Mouse (Mus musculus): ENCODE results near the gene Rasd1. TPM values are rescaled to one million over a fixed set of nuclear protein-coding genes. Genes with fewer than 3 reads are reported as not detected.
"Not testable (repeated sequence)": the region's sequence is repeated elsewhere in the genome, so short reads cannot be mapped to it uniquely, and the experiment has no call there.

Gene Rasd1
- polyA plus RNA-seq, 1 experiment from 2014 or later: 12.2 TPM

GRCm38 (mm10) chr11:59952892-59953291 is 11.9 kb downstream of the Rasd1 start:
- Histone ChIP-seq H3K4me3 (no peak overlapping the region), H3K4me1 (peaks cover 25% of the 10 kb centered on the region; the same call in 1 of the 2 replicates), H3K27ac (no peak overlapping the region), H3K36me3 (peaks cover 21% of the 10 kb centered on the region; the same call in 1 of the 2 replicates), H3K9me3 (no peaks in the 10 kb centered on the region), H3K27me3 (ENCODE audit: insufficient read depth, poor library complexity, severe bottlenecking) (no peaks in the 10 kb centered on the region)
- WGBS: 87% methylated on average over 14 of the region's 14 CpGs
- no peak for DNase-seq (ENCODE audit: low spot score)

GRCm38 (mm10) chr11:59948401-59948767 is 16.4 kb downstream of the Rasd1 start:
- DNase-seq (ENCODE audit: low spot score): no peak
- H3K4me1 ChIP-seq: peaks cover 23% of the 10 kb centered on the region; the same call in 1 of the 2 replicates
- 2% methylated on average over 16 of the region's 16 CpGs for WGBS
- peak overlapping the region; percentile 95 for H3K4me3 ChIP-seq
- peaks cover 8% of the 10 kb centered on the region; the same call in 1 of the 2 replicates for H3K36me3 ChIP-seq
- H3K27ac ChIP-seq: peak overlapping the region; percentile 98
- H3K27me3 ChIP-seq (ENCODE audit: insufficient read depth, poor library complexity, severe bottlenecking): no peaks in the 10 kb centered on the region
- no peaks in the 10 kb centered on the region for H3K9me3 ChIP-seq

- 2% methylated on average over 43 of the region's 43 CpGs for WGBS
- H3K4me1 ChIP-seq: peaks cover 23% of the 10 kb centered on the region; the same call in 1 of the 2 replicates
- no peaks in the 10 kb centered on the region; the same call in 1 of the 2 replicates for H3K27me3 ChIP-seq (ENCODE audit: insufficient read depth, poor library complexity, severe bottlenecking)
- H3K9me3 ChIP-seq: no peaks in the 10 kb centered on the region
- H3K36me3 ChIP-seq: peaks cover 8% of the 10 kb centered on the region; the same call in 1 of the 2 replicates
- DNase-seq (ENCODE audit: low spot score): peak; percentile 97
- H3K27ac ChIP-seq: peak within 1 kb of the TSS; percentile 98
- H3K4me3 ChIP-seq: peak within 1 kb of the TSS; percentile 95
These were observed 16.9 kb downstream of the Rasd1 start, which contains the start of gene Med9 for GRCm38 (mm10) chr11:59947752-59948400. Gene Med9 (plus strand): TSS chr11:59948206.

GRCm38 (mm10) chr11:59944855-59945254 is 19.9 kb downstream of the Rasd1 start:
- not testable (repeated sequence) for H3K27me3 ChIP-seq (ENCODE audit: insufficient read depth, poor library complexity, severe bottlenecking); H3K27ac ChIP-seq; H3K36me3 ChIP-seq; H3K9me3 ChIP-seq; H3K4me3 ChIP-seq; DNase-seq (ENCODE audit: low spot score)
- peaks cover 32% of the 10 kb centered on the region; the same call in 1 of the 2 replicates for H3K4me1 ChIP-seq
- WGBS: 86% methylated on average over 10 of the region's 10 CpGs

GRCm38 (mm10) chr11:59941391-59941790 is 23.4 kb downstream of the Rasd1 start:
- Histone ChIP-seq H3K36me3 (no peaks in the 10 kb centered on the region), H3K4me1 (peaks cover 22% of the 10 kb centered on the region; the same call in 1 of the 2 replicates), H3K9me3 (no peaks in the 10 kb centered on the region), H3K27me3 (ENCODE audit: insufficient read depth, poor library complexity, severe bottlenecking) (no peaks in the 10 kb centered on the region; the same call in 1 of the 2 replicates), H3K4me3 (no peak overlapping the region), H3K27ac (no peak overlapping the region)
- no peak for DNase-seq (ENCODE audit: low spot score)
- WGBS: 24% methylated on average over 3 of the region's 3 CpGs

GRCm38 (mm10) chr11:59940645-59941044 is 24.1 kb downstream of the Rasd1 start:
- no peak for DNase-seq (ENCODE audit: low spot score)
- no peak overlapping the region for H3K4me3 ChIP-seq
- H3K4me1 ChIP-seq: peaks cover 22% of the 10 kb centered on the region; the same call in 1 of the 2 replicates
- WGBS: 24% methylated on average over 3 of the region's 3 CpGs
- no peaks in the 10 kb centered on the region for H3K9me3 ChIP-seq
- H3K27ac ChIP-seq: no peak overlapping the region
- no peaks in the 10 kb centered on the region for H3K36me3 ChIP-seq
- no peaks in the 10 kb centered on the region; the same call in 1 of the 2 replicates for H3K27me3 ChIP-seq (ENCODE audit: insufficient read depth, poor library complexity, severe bottlenecking)

- Histone ChIP-seq H3K4me3 (no peak overlapping the region), H3K4me1 (peaks cover 22% of the 10 kb centered on the region; the same call in 1 of the 2 replicates), H3K36me3 (no peaks in the 10 kb centered on the region), H3K9me3 (no peaks in the 10 kb centered on the region), H3K27ac (no peak overlapping the region), H3K27me3 (ENCODE audit: insufficient read depth, poor library complexity, severe bottlenecking) (peaks cover 6% of the 10 kb centered on the region)
- no peak for DNase-seq (ENCODE audit: low spot score)
- 81% methylated on average over 1 of the region's 1 CpGs for WGBS
These were observed 24.9 kb downstream of the Rasd1 start for GRCm38 (mm10) chr11:59939821-59940220.

- WGBS: 32% methylated on average over 2 of the region's 2 CpGs
- Histone ChIP-seq H3K4me3 (no peak overlapping the region), H3K27me3 (ENCODE audit: insufficient read depth, poor library complexity, severe bottlenecking) (peaks cover 6% of the 10 kb centered on the region), H3K36me3 (no peaks in the 10 kb centered on the region), H3K9me3 (no peaks in the 10 kb centered on the region), H3K27ac (peak overlapping the region; percentile 31; the same call in 1 of the 2 replicates), H3K4me1 (peaks cover 30% of the 10 kb centered on the region)
- no peak for DNase-seq (ENCODE audit: low spot score)
These were observed 27.1 kb downstream of the Rasd1 start for GRCm38 (mm10) chr11:59937615-59938014.

- Histone ChIP-seq H3K27ac (no peak overlapping the region), H3K4me1 (peaks cover 34% of the 10 kb centered on the region), H3K27me3 (ENCODE audit: insufficient read depth, poor library complexity, severe bottlenecking) (peaks cover 6% of the 10 kb centered on the region; the same call in 1 of the 2 replicates), H3K36me3 (no peaks in the 10 kb centered on the region), H3K9me3 (no peaks in the 10 kb centered on the region), H3K4me3 (no peak overlapping the region)
- DNase-seq (ENCODE audit: low spot score): no peak
- 82% methylated on average over 3 of the region's 3 CpGs for WGBS
These were observed 27.7 kb downstream of the Rasd1 start for GRCm38 (mm10) chr11:59937023-59937422.

- H3K27ac ChIP-seq: peak overlapping the region; percentile 50; the same call in 1 of the 2 replicates
- H3K4me3 ChIP-seq: no peak overlapping the region
- peaks cover 23% of the 10 kb centered on the region for H3K4me1 ChIP-seq
- 41% methylated on average over 12 of the region's 12 CpGs for WGBS
- H3K27me3 ChIP-seq (ENCODE audit: insufficient read depth, poor library complexity, severe bottlenecking): peaks cover 9% of the 10 kb centered on the region; the same call in 1 of the 2 replicates
- no peaks in the 10 kb centered on the region for H3K9me3 ChIP-seq
- H3K36me3 ChIP-seq: no peaks in the 10 kb centered on the region
- DNase-seq (ENCODE audit: low spot score): no peak
These were observed 30.8 kb downstream of the Rasd1 start for GRCm38 (mm10) chr11:59933943-59934342.

- WGBS: 70% methylated on average over 9 of the region's 9 CpGs
- H3K9me3 ChIP-seq: no peaks in the 10 kb centered on the region
- no peak overlapping the region for H3K4me3 ChIP-seq
- no peak for DNase-seq (ENCODE audit: low spot score)
- peaks cover 19% of the 10 kb centered on the region for H3K4me1 ChIP-seq
- peak overlapping the region; percentile 25 for H3K27ac ChIP-seq
- H3K27me3 ChIP-seq (ENCODE audit: insufficient read depth, poor library complexity, severe bottlenecking): peaks cover 16% of the 10 kb centered on the region; the same call in 1 of the 2 replicates
- H3K36me3 ChIP-seq: no peaks in the 10 kb centered on the region
These were observed 32.0 kb downstream of the Rasd1 start for GRCm38 (mm10) chr11:59932560-59933337.

- no peaks in the 10 kb centered on the region for H3K9me3 ChIP-seq
- WGBS: 62% methylated on average over 4 of the region's 4 CpGs
These were observed 34.7 kb downstream of the Rasd1 start for GRCm38 (mm10) chr11:59930031-59930430.

GRCm38 (mm10) chr11:59921265-59921664 is 43.5 kb downstream of the Rasd1 start:
- peak overlapping the region; percentile 32; the same call in 1 of the 2 replicates for H3K27ac ChIP-seq
- 14% methylated on average over 7 of the region's 7 CpGs for WGBS
- no peaks in the 10 kb centered on the region for H3K36me3 ChIP-seq
- H3K9me3 ChIP-seq: no peaks in the 10 kb centered on the region
- 0 out of 2 replicates have a peak, but pooled peaks cover 3% of the 10 kb centered on the region for H3K27me3 ChIP-seq (ENCODE audit: insufficient read depth, poor library complexity, severe bottlenecking)
- DNase-seq (ENCODE audit: low spot score): no peak
- peaks cover 25% of the 10 kb centered on the region for H3K4me1 ChIP-seq
- H3K4me3 ChIP-seq: 0 out of 2 replicates have a peak overlapping the region, but pooled peaks have one; percentile 19

More at GRCm38 (mm10) chr11:59930031-59930430, 34.7 kb downstream of the Rasd1 start:
- peaks cover 11% of the 10 kb centered on the region; the same call in 1 of the 2 replicates for H3K27me3 ChIP-seq (ENCODE audit: insufficient read depth, poor library complexity, severe bottlenecking)
- H3K4me3 ChIP-seq: no peak overlapping the region
- H3K4me1 ChIP-seq: peaks cover 16% of the 10 kb centered on the region
- no peaks in the 10 kb centered on the region for H3K36me3 ChIP-seq
- DNase-seq (ENCODE audit: low spot score): no peak
- no peak overlapping the region for H3K27ac ChIP-seq
